Mouse (Mus musculus) spleen, adult 2 months (tissue): ENCODE measurements around the gene Prtg.

ENCODE experiments used
- CTCF ChIP-seq: fragments of 200-500 bp; IDR thresholded peaks from 2 replicates; pipeline ENCODE4 v1.5.1; 2011; ENCODE audit warnings: mild to moderate bottlenecking, inconsistent platforms; ENCODE audit not compliant: insufficient read depth, insufficient read length, insufficient replicate concordance; ENCODE audit errors: extremely low read depth
- POLR2A ChIP-seq: fragments of 200-500 bp; IDR thresholded peaks from 2 replicates; pipeline ENCODE4 v1.6.1; 2011; ENCODE audit warnings: low read depth, low read length, inconsistent platforms

DNA sequence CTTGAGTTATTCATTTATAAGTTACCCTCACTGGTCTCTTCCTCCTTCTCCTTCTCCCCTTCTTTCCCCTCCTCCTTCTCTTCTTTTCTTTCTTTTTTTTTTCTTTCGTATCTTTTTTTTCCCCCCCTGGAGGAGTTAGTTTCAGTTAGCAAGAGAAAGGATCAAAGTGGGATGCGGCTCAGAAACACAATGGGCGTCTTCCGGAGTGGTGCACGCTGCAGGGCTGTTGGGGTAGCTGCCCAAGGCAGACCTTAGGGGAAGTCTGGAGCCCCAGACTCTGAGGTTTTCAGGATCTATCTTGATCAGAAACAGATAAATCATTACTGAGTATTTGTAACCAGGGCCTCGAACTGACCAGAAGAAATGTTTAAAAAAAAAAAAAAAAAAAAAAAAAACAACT is 1.5 kb downstream of the Prtg start:
- TF ChIP-seq CTCF (no peak), POLR2A (no peak)
